Mouse (Mus musculus): Measurements from ENCODE around the gene Rbm20.

- TF ChIP-seq CHD2 (IDR thresholded peaks at IDR 0.05; ENCODE audit: low read depth, low read length) (no peak), ZC3H11A (IDR thresholded peaks at IDR 0.05; ENCODE audit: borderline replicate concordance, low read depth, low read length) (no peak), ZNF384 (IDR thresholded peaks at IDR 0.05; ENCODE audit: low read depth, low read length) (no peak)
Measured at GRCm38 (mm10) chr19:53650921-53651320, 26.2 kb upstream of the Rbm20 start.
